Mouse (Mus musculus) embryonic facial prominence, embryonic 13.5 days (tissue): ENCODE data around the gene Fam107b. TPM values are rescaled to one million over a fixed set of nuclear protein-coding genes. Genes with fewer than 3 reads are reported as not detected.

ENCODE experiments used
- ATAC-seq: fragments of 200-750 bp; cut with Nextera tagmentation; 2 replicates; pipeline ENCODE4 v1.8.0; 2017; ENCODE audit warnings: low read depth; ENCODE audit not compliant: insufficient number of reproducible peaks, insufficient read depth, low FRiP score, low TSS enrichment
- H3K27ac ChIP-seq: fragments of 300-500 bp; sonication (generic); 2 replicates; pipeline ENCODE4 v1.5.1; 2015; ENCODE audit warnings: moderate library complexity, mild to moderate bottlenecking, inconsistent platforms
- H3K27me3 ChIP-seq: fragments of 300-500 bp; sonication (generic); 2 replicates; pipeline ENCODE4 v1.6.1; 2015; ENCODE audit warnings: mild to moderate bottlenecking, inconsistent platforms
- H3K36me3 ChIP-seq: fragments of 300-500 bp; sonication (generic); 2 replicates; pipeline ENCODE4 v1.6.1; 2015; ENCODE audit warnings: mild to moderate bottlenecking, inconsistent platforms
- H3K4me1 ChIP-seq: fragments of 300-500 bp; sonication (generic); 2 replicates; pipeline ENCODE4 v1.6.1; 2015; ENCODE audit warnings: inconsistent platforms
- H3K4me2 ChIP-seq: fragments of 300-500 bp; sonication (generic); 2 replicates; pipeline ENCODE4 v1.6.1; 2015; ENCODE audit warnings: moderate library complexity, mild to moderate bottlenecking, inconsistent platforms
- H3K4me3 ChIP-seq: fragments of 300-500 bp; sonication (generic); 2 replicates; pipeline ENCODE4 v1.5.1; 2015; ENCODE audit warnings: mild to moderate bottlenecking, inconsistent platforms
- H3K9ac ChIP-seq: fragments of 300-500 bp; sonication (generic); 2 replicates; pipeline ENCODE4 v1.6.1; 2015; ENCODE audit warnings: mild to moderate bottlenecking, inconsistent platforms
- H3K9me3 ChIP-seq: fragments of 300-500 bp; sonication (generic); 2 replicates; pipeline ENCODE4 v1.6.1; 2016; ENCODE audit warnings: inconsistent platforms
- WGBS: fragments of 180-500 bp; shearing (Covaris S2); methylation state at CpG from one replicate; pipeline ENCODE4 v1.1.7; 2015; ENCODE audit warnings: mixed read lengths; 5-methylcytosine and 5-hydroxymethylcytosine counted together
- polyA plus RNA-seq: library from polyadenylated mRNA; unstranded; fragments of >200 nt; fragmentation: Nextera tagmentation; extraction: Ambion mirVana; gene quantifications from 2 replicates; pipeline ENCODE4 v1.2.1, GENCODE M21; 2015

The Fam107b gene
- polyA plus RNA-seq, 1 experiment from 2014 or later: 37.3 TPM

DNA sequence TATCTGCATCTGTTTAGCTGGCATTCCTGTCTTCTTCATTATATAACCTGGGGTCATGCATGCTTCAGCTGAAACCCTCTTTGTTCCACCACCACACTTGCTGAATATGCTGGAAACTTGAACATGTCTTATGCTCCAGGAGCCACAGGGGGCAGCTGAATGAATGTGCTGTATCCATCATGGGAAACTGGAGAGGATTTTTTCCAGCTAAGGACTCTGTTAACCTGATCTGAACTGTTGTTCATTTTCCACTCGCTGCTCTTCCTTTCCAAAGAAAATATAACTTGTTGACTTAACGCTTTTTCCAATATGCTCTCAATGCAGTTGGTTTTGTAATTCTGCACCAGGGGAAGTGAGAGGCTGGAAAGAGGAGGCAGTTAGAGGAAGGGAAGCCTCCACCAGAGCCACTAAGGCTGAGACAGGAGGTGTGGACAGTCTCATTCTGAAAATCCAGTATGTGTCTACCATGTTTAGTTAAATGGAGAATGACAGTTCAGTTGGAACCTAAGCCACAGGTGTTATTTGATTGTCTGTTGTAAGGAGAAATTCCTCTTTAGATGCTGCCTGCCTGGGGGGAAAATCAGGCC, 9.1 kb downstream of the Fam107b start:
- no peaks in the 10 kb centered on the region for H3K27me3 ChIP-seq
- no peak for ATAC-seq
- no peaks in the 10 kb centered on the region for H3K9me3 ChIP-seq
- no peaks in the 10 kb centered on the region for H3K4me1 ChIP-seq
- H3K36me3 ChIP-seq: no peaks in the 10 kb centered on the region
- WGBS: 60% methylated on average over 2 of the region's 2 CpGs
- no peak overlapping the region for H3K4me2 ChIP-seq
- H3K4me3 ChIP-seq: no peak overlapping the region
- H3K9ac ChIP-seq: no peak overlapping the region
- 0 out of 2 replicates have a peak overlapping the region, but pooled peaks have one; percentile 39 for H3K27ac ChIP-seq

DNA sequence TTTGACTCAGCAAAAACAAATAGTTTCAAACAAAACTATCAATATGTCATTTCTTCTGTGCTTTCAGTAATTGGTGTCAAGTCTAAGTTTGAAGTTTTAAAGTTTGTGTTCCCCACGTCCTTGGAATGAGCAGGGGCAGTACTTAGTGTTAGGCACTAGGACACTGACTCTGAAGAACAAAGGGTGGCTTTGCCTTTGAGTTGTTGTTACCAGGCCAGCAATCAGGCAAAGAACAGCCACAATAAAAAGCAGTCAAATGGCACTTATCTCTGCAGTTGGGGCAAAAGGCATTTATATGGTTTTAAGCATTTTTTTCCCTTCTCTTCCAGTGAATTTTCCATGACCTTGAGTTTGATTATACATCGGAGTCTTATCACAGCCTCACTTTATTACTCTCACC, 12.5 kb downstream of the Fam107b start:
- Histone ChIP-seq H3K9ac (no peak overlapping the region), H3K27ac (no peak overlapping the region), H3K4me1 (no peaks in the 10 kb centered on the region), H3K27me3 (no peaks in the 10 kb centered on the region), H3K4me3 (no peak overlapping the region), H3K36me3 (no peaks in the 10 kb centered on the region), H3K9me3 (no peaks in the 10 kb centered on the region), H3K4me2 (no peak overlapping the region)
- WGBS: 73% methylated on average over 2 of the region's 2 CpGs
- ATAC-seq: no peak

DNA sequence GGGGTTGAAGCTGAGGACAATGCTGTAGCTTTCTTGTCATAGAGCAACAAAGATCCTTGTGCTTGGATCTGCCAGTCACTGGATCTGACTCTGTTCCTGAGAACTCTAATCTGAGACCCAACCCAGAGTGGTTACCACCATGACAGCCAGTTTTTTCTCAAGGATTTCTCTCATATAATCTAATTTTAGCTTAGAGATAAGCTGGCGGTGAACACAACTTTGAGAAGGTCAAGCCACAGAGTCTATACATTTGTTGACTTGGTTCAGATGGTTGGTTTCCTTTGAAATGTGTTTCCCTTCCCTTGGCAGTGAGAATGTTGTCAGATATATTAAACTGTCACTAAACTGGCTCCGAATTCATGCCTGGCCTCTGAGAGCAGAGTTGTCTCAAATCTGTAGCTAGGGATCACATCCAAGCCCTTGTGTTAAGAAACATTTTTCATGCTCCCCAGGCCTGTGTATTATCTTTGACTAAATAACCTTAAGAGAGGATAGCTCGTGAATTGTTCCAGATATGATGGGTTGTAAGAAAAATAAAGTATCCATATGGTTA, 15.0 kb downstream of the Fam107b start:
- no peak for ATAC-seq
- Histone ChIP-seq H3K9ac (no peak overlapping the region), H3K27ac (no peak overlapping the region), H3K4me1 (no peaks in the 10 kb centered on the region), H3K36me3 (no peaks in the 10 kb centered on the region), H3K4me2 (no peak overlapping the region), H3K9me3 (no peaks in the 10 kb centered on the region), H3K27me3 (no peaks in the 10 kb centered on the region), H3K4me3 (no peak overlapping the region)
- 81% methylated on average over 3 of the region's 3 CpGs for WGBS

DNA sequence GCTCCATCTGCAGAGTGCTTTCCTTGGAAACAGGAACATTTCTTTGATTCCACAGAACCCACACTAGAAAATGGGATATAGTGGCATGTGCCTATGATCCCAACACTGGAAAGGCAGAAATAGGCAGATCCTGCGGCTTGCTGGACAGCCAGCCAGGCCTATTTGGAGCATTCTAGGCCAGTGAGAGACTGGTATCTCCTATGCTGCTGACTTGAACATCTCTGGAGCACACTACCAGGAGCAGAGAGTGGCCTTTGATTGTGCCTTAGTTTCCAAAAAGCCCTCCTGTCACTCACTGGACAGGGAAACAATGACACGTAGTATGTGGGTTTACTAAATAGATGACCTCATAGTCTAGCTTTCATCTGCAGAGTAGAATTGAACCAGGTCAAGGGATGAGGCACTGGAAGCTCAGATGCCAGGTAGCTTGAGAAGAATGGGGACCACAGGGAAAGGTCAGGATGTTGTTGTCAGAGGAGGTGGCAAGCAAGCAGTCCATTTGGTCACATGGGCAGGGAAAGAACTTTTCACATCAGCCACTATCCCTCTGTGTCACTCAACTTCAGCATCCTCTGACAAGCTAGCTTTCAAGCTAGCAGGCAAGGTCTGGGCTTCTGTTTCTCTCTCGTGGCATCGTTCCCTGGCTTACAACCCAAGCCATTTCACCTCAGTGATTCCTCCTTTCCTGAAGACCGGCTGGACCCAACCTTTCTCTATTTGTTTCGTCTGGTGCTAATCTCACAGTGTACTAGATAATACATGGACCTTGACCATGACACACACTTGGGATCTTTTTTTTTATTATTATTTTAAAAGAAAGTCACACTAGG, 20.0 kb downstream of the Fam107b start:
- Histone ChIP-seq H3K9me3 (no peaks in the 10 kb centered on the region), H3K27me3 (no peaks in the 10 kb centered on the region), H3K4me3 (no peak overlapping the region), H3K4me2 (no peak overlapping the region), H3K36me3 (no peaks in the 10 kb centered on the region), H3K4me1 (no peaks in the 10 kb centered on the region), H3K9ac (no peak overlapping the region), H3K27ac (no peak overlapping the region)
- no peak for ATAC-seq
- 87% methylated on average over 6 of the region's 6 CpGs for WGBS

DNA sequence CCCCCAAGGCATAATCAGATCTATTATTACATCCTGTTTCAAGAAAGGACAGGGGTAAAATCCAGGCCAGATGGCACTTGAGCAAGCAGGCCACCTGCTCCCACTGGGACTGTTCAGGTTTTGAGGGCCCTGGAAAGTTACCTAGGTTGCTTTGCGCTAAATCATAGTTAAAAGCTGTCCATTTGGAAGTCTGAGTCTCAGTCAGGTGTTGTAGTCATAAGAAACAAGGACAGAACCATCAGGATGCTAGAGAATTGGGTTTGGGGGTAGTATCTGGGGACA, 20.6 kb downstream of the Fam107b start:
- Histone ChIP-seq H3K27ac (no peak overlapping the region), H3K4me2 (no peak overlapping the region), H3K27me3 (no peaks in the 10 kb centered on the region), H3K4me3 (no peak overlapping the region), H3K9me3 (no peaks in the 10 kb centered on the region), H3K36me3 (no peaks in the 10 kb centered on the region), H3K4me1 (no peaks in the 10 kb centered on the region), H3K9ac (no peak overlapping the region)
- ATAC-seq: no peak
- WGBS: 75% methylated on average over 1 of the region's 1 CpGs

DNA sequence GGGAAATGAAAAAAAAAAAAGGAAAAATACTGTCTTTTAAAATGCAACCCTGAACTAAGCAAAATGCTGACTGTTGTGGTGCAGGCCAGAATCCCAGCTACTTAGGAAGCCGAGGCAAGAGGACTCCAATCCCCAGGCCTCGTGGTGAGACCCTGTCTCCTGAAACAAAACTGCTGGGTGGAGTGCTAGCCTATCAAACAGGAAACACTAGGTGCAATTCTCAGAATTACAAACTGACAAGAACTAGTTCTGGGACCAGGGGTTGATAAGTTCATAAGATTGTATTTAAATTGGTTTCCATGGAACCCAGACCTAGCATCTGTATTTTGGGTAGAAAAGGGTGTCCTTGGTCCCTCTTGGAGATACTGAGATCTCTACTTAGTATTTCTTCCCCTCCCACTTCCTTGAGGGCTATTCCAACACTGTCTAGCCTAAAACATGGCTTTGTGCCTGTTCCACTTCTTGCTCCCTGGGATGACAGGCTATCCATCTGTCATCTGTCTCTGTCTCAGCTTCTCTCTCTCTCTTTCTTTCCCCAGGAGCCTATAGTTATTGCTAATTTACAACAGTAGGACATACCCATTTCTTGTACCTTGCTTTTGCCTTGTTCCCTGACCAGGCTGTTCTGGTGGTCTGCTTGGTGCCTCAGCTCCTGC, 24.5 kb downstream of the Fam107b start:
- WGBS: 67% methylated on average over 2 of the region's 2 CpGs
- Histone ChIP-seq H3K9me3 (no peaks in the 10 kb centered on the region), H3K27me3 (no peaks in the 10 kb centered on the region), H3K4me3 (no peak overlapping the region), H3K4me2 (no peak overlapping the region), H3K36me3 (no peaks in the 10 kb centered on the region), H3K4me1 (no peaks in the 10 kb centered on the region), H3K9ac (no peak overlapping the region), H3K27ac (no peak overlapping the region)
- no peak for ATAC-seq

DNA sequence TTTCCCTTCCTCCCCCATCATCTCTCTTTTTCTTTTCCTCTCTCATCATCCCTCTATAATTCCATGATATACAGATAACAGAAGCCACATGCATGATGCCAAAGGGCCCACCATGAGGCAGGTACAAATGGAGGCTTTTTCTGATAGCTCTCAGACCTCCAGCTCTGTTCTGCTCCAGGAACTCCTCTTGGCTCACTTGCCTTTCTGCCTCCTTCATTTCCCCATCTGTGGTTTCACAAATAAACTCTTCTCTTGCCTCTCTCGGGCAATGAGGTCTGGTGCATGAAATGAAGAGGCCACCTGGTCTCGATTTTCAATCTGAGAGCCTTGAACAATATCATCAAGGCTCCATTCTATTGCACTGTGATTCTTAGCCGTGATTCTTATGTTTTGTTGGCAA, 30.1 kb downstream of the Fam107b start:
- no peaks in the 10 kb centered on the region for H3K36me3 ChIP-seq
- H3K4me1 ChIP-seq: no peaks in the 10 kb centered on the region
- no peak overlapping the region for H3K4me2 ChIP-seq
- no peak for ATAC-seq
- 48% methylated on average over 3 of the region's 3 CpGs for WGBS
- H3K9ac ChIP-seq: no peak overlapping the region
- H3K4me3 ChIP-seq: no peak overlapping the region
- H3K27ac ChIP-seq: no peak overlapping the region
- no peaks in the 10 kb centered on the region for H3K9me3 ChIP-seq
- no peaks in the 10 kb centered on the region for H3K27me3 ChIP-seq

DNA sequence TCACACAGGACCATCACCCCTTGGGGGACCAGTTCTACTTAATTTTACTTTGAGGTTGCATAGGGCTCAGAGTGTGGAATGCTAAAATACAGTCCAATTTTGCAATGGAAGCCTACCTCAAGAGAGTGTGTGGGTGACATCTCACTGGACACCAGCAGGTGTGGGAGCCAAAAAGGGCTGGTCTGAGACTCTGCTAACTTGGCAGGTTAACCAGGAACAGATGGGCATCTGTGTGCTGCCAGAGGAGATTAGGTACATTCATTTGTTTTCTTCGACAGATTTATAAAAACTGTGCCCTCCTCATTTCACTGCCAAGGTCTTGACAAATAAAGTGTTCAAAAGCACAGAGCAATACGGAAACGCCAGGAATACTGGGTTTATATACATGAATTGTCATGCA, 32.3 kb downstream of the Fam107b start:
- Histone ChIP-seq H3K27ac (no peak overlapping the region), H3K27me3 (no peaks in the 10 kb centered on the region), H3K36me3 (no peaks in the 10 kb centered on the region), H3K9me3 (no peaks in the 10 kb centered on the region), H3K9ac (no peak overlapping the region), H3K4me2 (no peak overlapping the region), H3K4me3 (no peak overlapping the region), H3K4me1 (no peaks in the 10 kb centered on the region)
- no peak for ATAC-seq
- WGBS: 87% methylated on average over 3 of the region's 3 CpGs

DNA sequence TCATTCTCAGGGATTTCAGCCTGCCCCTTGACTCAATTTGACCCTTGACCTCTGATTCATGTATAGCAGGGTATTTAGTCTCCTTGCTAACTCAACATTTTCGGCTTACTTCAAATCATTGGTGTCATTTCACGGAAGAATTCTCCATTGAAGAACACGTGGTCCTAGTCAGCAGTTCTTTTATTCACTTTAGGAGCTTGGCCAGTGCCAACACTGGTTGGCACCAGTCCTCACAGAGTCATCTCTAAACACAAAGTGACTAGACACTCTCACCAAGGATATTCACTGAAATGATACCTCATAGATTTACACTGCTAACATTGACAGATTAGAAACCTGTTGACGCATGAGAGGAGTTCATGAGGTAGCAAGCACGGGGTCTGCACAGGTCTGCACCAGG, 32.9 kb downstream of the Fam107b start:
- no peak overlapping the region for H3K4me2 ChIP-seq
- no peak for ATAC-seq
- no peak overlapping the region for H3K4me3 ChIP-seq
- no peaks in the 10 kb centered on the region for H3K9me3 ChIP-seq
- H3K9ac ChIP-seq: no peak overlapping the region
- no peaks in the 10 kb centered on the region for H3K4me1 ChIP-seq
- 83% methylated on average over 5 of the region's 5 CpGs for WGBS
- no peaks in the 10 kb centered on the region for H3K36me3 ChIP-seq
- H3K27ac ChIP-seq: no peak overlapping the region
- no peaks in the 10 kb centered on the region for H3K27me3 ChIP-seq

DNA sequence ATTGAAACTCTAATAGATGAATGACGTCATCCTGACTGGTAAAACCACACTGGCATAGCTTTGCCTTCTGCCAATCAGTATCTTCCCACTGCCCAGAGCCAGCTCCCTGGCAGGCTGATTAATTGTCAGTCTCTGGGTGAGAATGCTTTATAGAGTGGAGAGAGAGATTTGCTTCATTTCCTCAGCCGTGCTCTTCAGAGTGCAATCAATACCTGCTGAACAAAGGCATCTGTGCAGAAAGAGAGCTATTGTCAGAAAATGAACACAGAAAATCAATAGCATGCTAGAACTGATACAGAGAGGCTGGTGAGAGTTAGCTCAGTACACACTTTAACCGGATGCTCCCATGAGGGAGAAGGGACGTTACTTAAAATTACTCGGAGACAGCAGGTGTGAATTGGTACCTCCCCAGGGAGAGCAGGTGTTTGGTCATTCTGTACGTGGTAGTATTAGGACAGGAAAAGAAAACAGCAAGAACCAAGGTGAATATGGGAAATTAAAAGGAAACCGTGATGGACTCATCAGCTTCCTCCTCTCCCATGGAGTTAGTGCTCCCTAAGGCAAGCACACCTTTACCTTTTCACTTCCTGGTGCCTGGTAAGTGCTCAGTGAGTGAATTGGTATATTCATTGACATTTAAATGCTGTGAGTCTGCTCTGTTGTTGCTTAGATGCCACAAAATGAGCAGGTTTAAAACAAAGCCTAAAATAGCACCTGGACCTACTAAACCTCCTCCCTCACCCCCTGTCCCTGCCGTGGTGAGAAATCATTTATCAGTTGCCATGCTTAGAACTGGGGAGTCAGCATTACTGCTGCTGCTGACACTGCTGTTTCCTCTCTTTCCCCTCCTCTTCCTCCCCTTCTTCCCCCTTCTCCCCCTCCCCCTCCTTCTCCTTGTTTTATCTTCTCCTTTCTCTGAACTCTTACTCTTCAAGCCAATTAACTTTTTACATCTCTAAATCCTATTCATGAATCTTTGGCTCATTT, 38.9 kb downstream of the Fam107b start:
- no peaks in the 10 kb centered on the region for H3K27me3 ChIP-seq
- H3K9ac ChIP-seq: no peak overlapping the region
- H3K36me3 ChIP-seq: no peaks in the 10 kb centered on the region
- no peak overlapping the region for H3K27ac ChIP-seq
- ATAC-seq: no peak
- no peak overlapping the region for H3K4me2 ChIP-seq
- WGBS: 58% methylated on average over 8 of the region's 8 CpGs
- no peaks in the 10 kb centered on the region for H3K4me1 ChIP-seq
- no peak overlapping the region for H3K4me3 ChIP-seq
- no peaks in the 10 kb centered on the region; the same call in 1 of the 2 replicates for H3K9me3 ChIP-seq

DNA sequence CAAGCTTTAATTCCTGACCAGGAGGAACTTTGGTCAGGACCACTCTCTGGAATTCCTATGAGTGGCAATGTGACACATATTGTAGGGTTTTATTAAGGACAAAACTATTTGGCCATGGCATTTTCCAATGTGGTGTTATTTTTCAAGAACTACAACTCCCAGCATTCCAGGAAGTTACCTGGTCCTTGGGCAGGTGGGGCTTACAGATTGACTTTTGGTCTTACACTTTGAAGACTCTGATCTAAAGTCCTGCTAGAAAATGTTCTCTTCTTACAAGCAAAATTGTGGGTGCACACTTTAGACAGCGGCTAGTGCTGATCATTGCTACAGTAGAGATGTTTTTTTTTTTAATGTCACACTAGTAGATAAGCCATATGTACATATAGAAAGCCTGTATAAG, 48.2 kb downstream of the Fam107b start:
- no peaks in the 10 kb centered on the region for H3K27me3 ChIP-seq
- H3K36me3 ChIP-seq: no peaks in the 10 kb centered on the region
- ATAC-seq: no peak
- H3K27ac ChIP-seq: no peak overlapping the region
- 87% methylated on average over 1 of the region's 1 CpGs for WGBS
- H3K4me3 ChIP-seq: no peak overlapping the region
- no peaks in the 10 kb centered on the region for H3K9me3 ChIP-seq
- no peak overlapping the region for H3K9ac ChIP-seq
- H3K4me1 ChIP-seq: peaks cover 6% of the 10 kb centered on the region
- H3K4me2 ChIP-seq: no peak overlapping the region
